Mouse (Mus musculus) c-Kit-positive CD71-positive TER-119-negative erythroid progenitor cells, embryonic 14.5 days (primary cell): ENCODE data around the gene Chrm5.

Source experiments
- DNase-seq: peaks from one replicate; pipeline ENCODE4 v3.0.0-alpha.2; 2013; ENCODE audit warnings: low read depth

Chrm5 gene

GRCm38 (mm10) chr2:112429665-112430064 is 50.9 kb downstream of the Chrm5 start:
- no peak for DNase-seq
